Mouse (Mus musculus) lung, postnatal 0 days (tissue): ENCODE measurements at regions not wholly inside any gene's neighbourhood (a gene's known extent, or its start where the extent isn't known, plus 50 kb on each side); places are given as distances from the start of the nearest gene placed in this dataset.

Experiments
- ATAC-seq: fragments of 200-750 bp; cut with Nextera tagmentation; 2 replicates; pipeline ENCODE4 v1.8.0; 2017; ENCODE audit warnings: moderate library complexity
- DNase-seq: peaks from one replicate; pipeline ENCODE4 v3.0.0-alpha.2; 2016; ENCODE audit warnings: low spot score
- H3K27ac ChIP-seq: fragments of 300-500 bp; sonication (generic); 2 replicates; pipeline ENCODE4 v1.5.1; 2014; ENCODE audit warnings: antibody characterized with exemption, mild to moderate bottlenecking, low read length, mixed read lengths
- H3K27me3 ChIP-seq: fragments of 300-500 bp; sonication (generic); replicated peaks from 2 replicates; pipeline ENCODE4 v1.6.1; 2014; ENCODE audit warnings: low read length, mixed read lengths; ENCODE audit not compliant: insufficient read depth
- H3K36me3 ChIP-seq: fragments of 300-500 bp; sonication (generic); 2 replicates; pipeline ENCODE4 v1.6.1; 2014; ENCODE audit warnings: low read length, mixed read lengths; ENCODE audit not compliant: insufficient read depth
- H3K4me1 ChIP-seq: fragments of 300-500 bp; sonication (generic); 2 replicates; pipeline ENCODE4 v1.6.1; 2014; ENCODE audit warnings: antibody characterized with exemption, low read depth, low read length, mixed read lengths; ENCODE audit not compliant: insufficient read depth
- H3K4me2 ChIP-seq: fragments of 300-500 bp; sonication (generic); replicated peaks from 2 replicates; pipeline ENCODE4 v1.6.1; 2014; ENCODE audit warnings: low read depth, mild to moderate bottlenecking, low read length, moderate library complexity, mixed read lengths
- H3K4me3 ChIP-seq: fragments of 300-500 bp; sonication (generic); 2 replicates; pipeline ENCODE4 v1.5.1; 2014; ENCODE audit warnings: low read depth, low read length
- H3K9ac ChIP-seq: fragments of 300-500 bp; sonication (generic); replicated peaks from 2 replicates; pipeline ENCODE4 v1.6.1; 2014; ENCODE audit warnings: low read depth, mild to moderate bottlenecking
- H3K9me3 ChIP-seq: fragments of 300-500 bp; sonication (generic); 2 replicates; pipeline ENCODE4 v1.6.1; 2016; ENCODE audit warnings: low read length, mixed read lengths
- CTCF ChIP-seq: IDR thresholded peaks from 2 replicates; pipeline ENCODE4 v1.5.1; 2016; ENCODE audit warnings: antibody characterized with exemption, mild to moderate bottlenecking
- EP300 ChIP-seq: IDR thresholded peaks from 2 replicates; pipeline ENCODE4 v1.6.1; 2016; ENCODE audit warnings: antibody characterized with exemption, mild to moderate bottlenecking, control low read depth
- WGBS: fragments of 180-500 bp; shearing (Covaris S2); extraction: QIAGEN DNeasy Blood & Tissue Kit; methylation state at CpG from one replicate; pipeline ENCODE4 v1.1.7; 2014; 5-methylcytosine and 5-hydroxymethylcytosine counted together

DNA sequence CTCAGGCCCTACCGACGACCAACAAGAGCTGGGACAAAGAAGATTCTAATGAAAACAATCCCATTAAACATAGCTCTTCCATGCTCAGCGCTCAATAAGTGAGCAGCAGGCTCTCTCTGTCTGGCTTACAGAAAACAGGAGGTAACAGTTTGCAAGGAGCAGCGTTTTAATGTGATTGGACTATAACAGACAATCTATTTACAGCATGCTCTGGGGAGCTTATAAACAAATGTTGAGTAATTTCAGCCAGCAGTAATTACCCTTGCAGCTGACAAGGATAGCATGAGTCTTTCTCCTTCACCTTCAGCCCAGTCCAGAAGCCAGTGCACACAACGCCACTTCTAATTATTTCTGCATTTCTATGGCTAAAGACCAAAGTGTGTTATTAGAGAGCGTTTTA lies 245.6 kb downstream of the Fign start:
- WGBS, result 55% methylated on average over 6 of the region's 6 CpGs
- ATAC-seq, result peak; percentile 17; the same call in 1 of the 2 replicates

DNA sequence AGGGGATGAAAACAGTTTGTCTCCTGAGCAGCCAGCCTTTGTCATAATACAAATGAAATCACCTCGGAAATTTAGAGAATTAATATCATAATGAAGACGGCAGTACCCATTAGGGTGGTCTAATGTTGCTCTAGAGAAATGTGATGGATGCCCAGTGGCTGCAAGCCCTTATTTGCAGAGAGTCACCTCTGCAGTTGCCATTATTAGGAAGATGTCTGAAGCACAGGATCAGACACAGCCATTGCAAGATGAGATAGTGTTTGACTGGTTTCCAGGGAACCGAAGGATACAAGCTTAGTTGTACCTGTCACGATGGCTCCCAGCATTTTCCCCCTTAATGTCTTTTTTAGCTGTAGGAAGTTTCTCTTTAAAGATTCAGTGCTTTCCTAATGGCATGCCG lies 247.8 kb downstream of the Fign start:
- DNase-seq (no peak), ATAC-seq (no peak)
- Histone ChIP-seq H3K27ac (no peak overlapping the region), H3K4me1 (no peaks in the 10 kb centered on the region), H3K4me2 (no peak overlapping the region), H3K9me3 (no peaks in the 10 kb centered on the region), H3K4me3 (no peak overlapping the region), H3K36me3 (no peaks in the 10 kb centered on the region), H3K27me3 (no peaks in the 10 kb centered on the region), H3K9ac (no peak overlapping the region)
- TF ChIP-seq CTCF, result no peak
- TF ChIP-seq EP300, result no peak
- 68% methylated on average over 5 of the region's 5 CpGs for WGBS

More for the DNA sequence above, 245.6 kb downstream of the Fign start:
- H3K4me3 ChIP-seq, result no peak overlapping the region
- H3K9me3 ChIP-seq, result no peaks in the 10 kb centered on the region
- H3K4me1 ChIP-seq, result no peaks in the 10 kb centered on the region
- no peak overlapping the region for H3K4me2 ChIP-seq
- no peaks in the 10 kb centered on the region for H3K36me3 ChIP-seq
- DNase-seq, result peak; percentile 36
- H3K27me3 ChIP-seq, result no peaks in the 10 kb centered on the region
- H3K27ac ChIP-seq, result no peak overlapping the region
- no peak overlapping the region for H3K9ac ChIP-seq
- no peak for TF ChIP-seq EP300
- TF ChIP-seq CTCF, result no peak

DNA sequence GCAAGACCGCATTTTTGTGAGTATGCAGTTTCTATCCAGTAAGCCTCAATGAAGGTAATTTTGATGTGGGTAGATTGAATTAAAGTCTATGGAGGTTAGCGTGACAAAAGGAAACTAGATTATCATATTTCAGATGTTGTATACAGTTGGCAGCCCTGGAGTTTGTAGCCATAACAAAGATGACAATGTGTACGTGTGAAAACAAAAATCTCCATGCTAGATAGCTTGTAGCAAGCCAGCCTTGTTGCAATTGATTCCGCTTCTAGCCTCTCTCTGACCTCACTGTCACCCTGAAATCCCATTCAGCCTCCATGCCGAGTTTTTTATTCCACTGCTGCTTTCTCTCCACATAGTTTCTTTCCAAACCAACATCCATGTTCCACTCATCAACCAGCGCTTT lies 248.4 kb downstream of the Fign start:
- ATAC-seq (no peak), DNase-seq (no peak)
- Histone ChIP-seq H3K9ac (no peak overlapping the region), H3K36me3 (no peaks in the 10 kb centered on the region), H3K27ac (no peak overlapping the region), H3K4me3 (no peak overlapping the region), H3K27me3 (no peaks in the 10 kb centered on the region), H3K9me3 (no peaks in the 10 kb centered on the region), H3K4me1 (no peaks in the 10 kb centered on the region), H3K4me2 (no peak overlapping the region)
- TF ChIP-seq CTCF (no peak), EP300 (no peak)
- 57% methylated on average over 6 of the region's 6 CpGs for WGBS

DNA sequence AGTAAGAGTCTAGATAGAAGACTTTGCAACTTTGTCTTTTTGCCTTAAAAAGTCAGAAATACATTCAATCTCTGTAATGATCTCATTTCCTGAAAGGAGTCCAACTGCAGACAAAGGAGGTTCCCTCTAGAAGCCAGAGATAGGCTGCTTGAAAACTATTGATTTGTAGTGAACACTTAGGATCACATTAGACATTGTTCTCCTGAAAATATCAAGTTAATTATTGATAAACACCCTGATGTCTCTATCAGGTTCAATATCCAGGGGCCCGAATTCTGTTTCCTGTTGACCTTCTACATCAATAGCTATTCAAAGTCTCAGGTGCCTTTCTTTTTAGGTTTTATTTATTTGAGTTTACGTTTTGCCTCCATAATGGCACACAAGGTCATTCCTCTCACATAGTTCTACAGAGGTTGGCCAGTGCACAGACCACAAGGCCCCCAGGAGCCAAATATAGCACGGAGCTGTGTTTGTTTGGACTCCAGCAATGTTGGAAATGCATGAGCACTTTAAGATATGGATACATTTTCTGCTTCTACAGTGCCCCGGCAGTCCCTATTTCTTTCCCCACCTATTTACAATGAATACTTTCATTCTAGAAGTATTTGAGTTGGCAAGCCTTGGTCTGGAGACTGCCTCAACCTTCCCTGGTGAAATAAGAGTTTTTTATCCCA lies 265.7 kb downstream of the Fign start:
- ATAC-seq (no peak; the same call in 1 of the 2 replicates), DNase-seq (no peak)
- TF ChIP-seq CTCF (no peak), EP300 (no peak)
- no peak overlapping the region for H3K4me3 ChIP-seq
- no peak overlapping the region for H3K4me2 ChIP-seq
- no peak overlapping the region for H3K9ac ChIP-seq
- H3K4me1 ChIP-seq, result peaks cover 4% of the 10 kb centered on the region; the same call in 1 of the 2 replicates
- no peaks in the 10 kb centered on the region for H3K9me3 ChIP-seq
- H3K27ac ChIP-seq, result no peak overlapping the region
- 44% methylated on average over 4 of the region's 4 CpGs for WGBS
- no peaks in the 10 kb centered on the region for H3K36me3 ChIP-seq
- no peaks in the 10 kb centered on the region for H3K27me3 ChIP-seq

DNA sequence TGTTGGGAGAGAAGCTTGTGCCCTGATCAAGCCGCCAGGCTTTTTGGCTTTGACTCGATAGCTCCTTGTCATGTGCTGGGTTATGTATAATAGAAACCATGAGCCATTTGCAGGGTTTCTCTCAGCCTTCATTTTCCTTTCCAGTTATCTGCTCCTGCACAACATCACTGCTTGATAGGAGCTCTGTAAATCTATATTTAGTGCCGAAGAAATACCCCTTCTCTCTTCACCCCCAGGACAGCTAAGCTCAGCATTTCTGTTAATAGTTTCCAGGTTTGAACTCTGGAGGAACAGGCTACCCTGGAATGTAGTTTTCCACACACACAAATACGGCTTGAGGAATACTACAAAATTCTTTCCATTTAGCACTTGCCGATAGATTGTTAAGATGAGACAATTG lies 267.4 kb downstream of the Fign start:
- Histone ChIP-seq H3K9me3 (no peaks in the 10 kb centered on the region), H3K36me3 (no peaks in the 10 kb centered on the region), H3K4me1 (peaks cover 4% of the 10 kb centered on the region; the same call in 1 of the 2 replicates), H3K27ac (no peak overlapping the region), H3K4me2 (no peak overlapping the region), H3K9ac (no peak overlapping the region), H3K27me3 (no peaks in the 10 kb centered on the region), H3K4me3 (no peak overlapping the region)
- ATAC-seq, result no peak
- no peak for TF ChIP-seq CTCF
- no peak for TF ChIP-seq EP300
- no peak for DNase-seq
- WGBS, result 82% methylated on average over 5 of the region's 5 CpGs

DNA sequence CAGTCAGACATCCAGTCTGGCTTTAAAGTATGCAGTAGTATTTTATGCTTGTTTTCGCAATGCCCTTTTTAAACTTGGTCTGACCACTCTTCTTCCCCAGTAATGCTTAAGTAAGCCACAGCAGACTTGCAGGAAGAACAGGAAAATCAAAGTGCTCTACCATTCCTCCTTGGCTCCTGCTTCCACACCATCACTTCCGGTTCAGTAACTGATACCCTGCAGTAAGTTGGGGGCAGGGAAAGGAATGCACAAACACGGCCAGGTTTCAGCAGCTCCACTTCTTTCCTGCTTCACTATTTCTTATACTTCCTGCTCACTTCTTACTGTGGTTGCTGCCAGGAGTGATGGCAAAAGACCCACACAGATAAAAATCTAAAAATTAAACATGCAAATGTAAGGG lies 269.2 kb downstream of the Fign start:
- Histone ChIP-seq H3K4me3 (no peak overlapping the region), H3K9ac (no peak overlapping the region), H3K27me3 (no peaks in the 10 kb centered on the region), H3K4me1 (peaks cover 4% of the 10 kb centered on the region; the same call in 1 of the 2 replicates), H3K27ac (no peak overlapping the region), H3K9me3 (no peaks in the 10 kb centered on the region), H3K36me3 (no peaks in the 10 kb centered on the region), H3K4me2 (no peak overlapping the region)
- TF ChIP-seq EP300 (no peak), CTCF (no peak)
- WGBS, result 29% methylated on average over 3 of the region's 3 CpGs
- peak; percentile 30 for DNase-seq
- ATAC-seq, result 0 out of 2 replicates have a peak, but pooled peaks have one; percentile 25
